Mouse (Mus musculus) embryo, embryonic 11.5 days (tissue): Measurements from ENCODE around the gene Cnmd.

Source experiments
- DNase-seq: peaks from one replicate; pipeline ENCODE4 v3.0.0-alpha.2; 2012; ENCODE audit warnings: low read depth, low spot score

Gene Cnmd

DNA sequence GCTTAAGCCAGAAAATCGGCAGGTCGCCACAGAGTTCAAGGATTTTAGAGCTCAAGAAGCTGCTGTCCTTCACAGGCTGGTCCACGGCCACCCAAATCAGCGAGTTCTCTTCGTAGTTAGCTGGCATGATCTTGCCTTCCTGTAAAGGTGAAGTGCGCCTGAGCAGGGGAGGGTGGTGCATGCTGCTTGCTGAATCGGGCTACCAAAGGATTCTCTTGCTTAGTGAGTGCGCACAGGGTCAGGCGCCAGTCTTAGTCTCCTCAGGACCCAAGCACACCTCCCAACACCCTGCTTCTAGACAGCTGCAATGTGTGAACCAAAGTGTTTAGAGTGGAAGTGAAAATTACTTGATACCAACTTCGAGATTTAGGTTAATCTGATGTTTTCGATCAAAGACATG, 16.6 kb downstream of the Cnmd start:
- no peak for DNase-seq

GRCm38 (mm10) chr14:79642063-79642462, 19.9 kb downstream of the Cnmd start:
- no peak for DNase-seq

- no peak for DNase-seq
Measured at GRCm38 (mm10) chr14:79636814-79637213, 25.2 kb downstream of the Cnmd start.

- no peak for DNase-seq
Measured at GRCm38 (mm10) chr14:79633196-79633595, 28.8 kb downstream of the Cnmd start.

- no peak for DNase-seq
Measured at GRCm38 (mm10) chr14:79632330-79632729, 29.6 kb downstream of the Cnmd start.

DNA sequence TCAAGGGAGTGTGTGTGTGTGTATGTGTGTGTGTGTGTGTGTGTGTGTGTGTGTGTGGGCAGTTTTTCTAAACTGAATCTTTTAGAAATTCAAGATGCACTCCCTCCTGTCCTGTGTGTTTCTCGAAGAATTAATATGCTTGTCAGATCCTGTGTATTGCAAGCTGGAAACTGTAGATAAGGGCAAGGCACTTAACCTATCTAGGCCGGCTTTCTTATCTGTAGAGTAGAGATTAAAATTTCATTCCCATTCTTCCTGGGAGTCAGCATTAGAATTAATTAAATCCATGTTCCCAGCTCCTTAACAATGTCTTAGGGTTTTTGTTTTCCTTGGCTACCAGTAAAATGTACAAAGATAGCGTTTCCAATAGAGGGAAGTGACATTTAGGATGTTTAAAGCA, 40.8 kb downstream of the Cnmd start:
- no peak for DNase-seq

DNA sequence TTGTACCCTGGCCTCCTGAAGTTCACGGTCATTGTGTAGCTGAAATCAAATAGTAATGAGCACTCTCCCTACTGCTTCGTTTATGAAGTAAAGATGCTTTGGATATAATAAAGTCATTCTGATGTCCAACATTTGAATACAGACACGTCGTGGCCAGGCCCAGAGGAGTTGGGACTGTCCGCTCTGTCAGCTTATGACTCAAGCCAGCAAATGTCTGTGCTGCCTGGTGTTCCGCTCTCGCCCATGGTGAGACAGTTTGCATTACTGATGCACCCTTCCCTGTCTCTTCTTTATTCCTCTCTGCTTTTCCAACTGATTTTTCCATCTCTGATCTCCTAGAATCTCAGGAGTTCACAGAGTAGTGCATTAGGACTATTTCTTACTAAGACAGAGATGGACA, 42.2 kb downstream of the Cnmd start:
- no peak for DNase-seq

GRCm38 (mm10) chr14:79617121-79617828, 44.7 kb downstream of the Cnmd start:
- no peak for DNase-seq

GRCm38 (mm10) chr14:79608286-79608685, 53.7 kb downstream of the Cnmd start:
- DNase-seq = no peak

DNA sequence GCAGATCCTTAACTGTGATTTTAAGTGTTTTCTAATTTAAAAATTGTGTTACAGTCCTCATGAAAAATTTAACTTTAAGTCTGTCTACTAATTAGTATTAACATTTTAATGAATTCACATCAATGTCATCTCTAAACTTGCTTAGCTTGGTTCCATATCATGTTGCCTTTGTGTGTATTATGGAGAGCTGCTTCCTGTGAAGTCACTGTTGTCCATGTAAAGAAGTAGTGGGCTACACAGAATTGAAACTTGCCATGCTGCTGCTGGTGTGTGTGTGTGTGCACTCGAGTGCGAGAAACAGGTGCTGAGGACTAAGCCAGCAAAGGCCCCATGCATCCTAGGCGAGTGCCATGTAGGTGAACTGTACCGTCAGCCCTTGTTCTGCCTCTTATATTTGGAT, 54.6 kb downstream of the Cnmd start:
- DNase-seq = no peak

- no peak for DNase-seq
Measured at GRCm38 (mm10) chr14:79606867-79607266, 55.1 kb downstream of the Cnmd start.

- DNase-seq = no peak
Measured at GRCm38 (mm10) chr14:79606392-79606791, 55.6 kb downstream of the Cnmd start.

- DNase-seq = no peak
Measured at GRCm38 (mm10) chr14:79605881-79606280, 56.1 kb downstream of the Cnmd start.

- no peak for DNase-seq
Measured at GRCm38 (mm10) chr14:79596602-79597001, 65.4 kb downstream of the Cnmd start.

DNA sequence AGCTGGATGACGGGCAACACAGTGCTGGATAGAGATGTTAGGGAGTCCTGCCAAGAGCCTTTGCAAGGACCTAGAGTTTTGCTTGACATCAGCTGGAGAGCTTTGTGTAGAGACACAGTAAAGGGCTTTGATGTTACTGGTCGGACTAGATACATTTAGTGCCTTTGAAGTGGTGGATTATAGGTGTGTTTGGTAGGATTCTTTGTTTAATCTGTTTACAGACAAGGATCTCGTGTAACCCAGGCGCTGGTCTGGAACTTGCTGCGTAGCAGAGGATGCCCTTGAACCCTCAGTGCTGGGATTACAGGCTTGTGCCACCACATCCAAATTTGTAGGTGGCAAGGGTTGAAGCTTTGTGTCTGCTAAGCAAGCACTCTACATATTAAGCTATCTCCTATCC, 67.9 kb downstream of the Cnmd start:
- no peak for DNase-seq

- DNase-seq = no peak
Measured at GRCm38 (mm10) chr14:79591611-79592010, 70.4 kb downstream of the Cnmd start.

GRCm38 (mm10) chr14:79590916-79591315, 71.1 kb downstream of the Cnmd start:
- DNase-seq = no peak

GRCm38 (mm10) chr14:79589401-79589800, 72.6 kb downstream of the Cnmd start:
- no peak for DNase-seq

GRCm38 (mm10) chr14:79588534-79588951, 73.4 kb downstream of the Cnmd start:
- DNase-seq = no peak

DNA sequence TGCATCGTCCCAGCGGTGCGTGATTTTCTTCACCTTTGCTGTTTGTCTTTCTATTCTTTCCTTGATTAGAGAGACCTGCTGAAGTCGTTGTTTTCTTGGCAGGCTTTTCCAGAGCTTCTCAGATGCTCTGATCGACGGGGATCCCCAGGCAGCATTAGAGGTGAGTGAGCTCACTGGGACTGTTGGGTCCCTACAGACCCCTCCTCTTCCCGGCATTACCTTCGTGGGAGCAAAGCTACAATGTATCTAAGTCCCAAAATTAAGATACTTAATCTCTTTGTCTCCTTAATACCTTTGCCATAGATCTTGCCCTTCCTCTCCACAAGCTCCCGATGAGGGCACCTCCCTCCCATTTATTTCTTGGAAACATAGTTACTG, 74.1 kb downstream of the Cnmd start:
- DNase-seq = no peak
